Mouse (Mus musculus) megakaryocyte-erythroid progenitor cell, adult 5-6 weeks (primary cell): ENCODE measurements around the gene Brms1l. TPM values are rescaled to one million over a fixed set of nuclear protein-coding genes. Genes with fewer than 3 reads are reported as not detected.

Experiments used
- ATAC-seq: replicated peaks from 2 replicates; pipeline ENCODE4 v1.8.0; 2016; ENCODE audit warnings: mild to moderate bottlenecking, inconsistent platforms; ENCODE audit not compliant: severe bottlenecking, poor library complexity, low FRiP score, low TSS enrichment
- total RNA-seq, 2 experiments: library from RNA; stranded (forward) in 1 of 2; stranded (reverse) in 1 of 2; fragments of 200-1000, 215-1000 nt in 1 of 2; fragments of >200 nt in 1 of 2; fragmentation: Nextera tagmentation in 1 of 2; gene quantifications; 2 replicates each; pipeline ENCODE4 v1.2.3; 2014 to 2017

Brms1l gene
- total RNA-seq, 2 experiments from 2014 or later = 31.9 to 33.6 TPM

- peak; percentile 93 for ATAC-seq
Observed at GRCm38 (mm10) chr12:55850650-55851049, 14.5 kb downstream of the Brms1l start.

GRCm38 (mm10) chr12:55859409-55860349 is 23.6 kb downstream of the Brms1l start:
- peak; percentile 47; the same call in 1 of the 2 replicates for ATAC-seq

- ATAC-seq = no peak
Observed at GRCm38 (mm10) chr12:55860631-55861030, 24.5 kb downstream of the Brms1l start.

GRCm38 (mm10) chr12:55867738-55868137 is 31.6 kb downstream of the Brms1l start:
- ATAC-seq = 0 out of 2 replicates have a peak, but pooled peaks have one; percentile 57

GRCm38 (mm10) chr12:55869622-55870322 is 33.6 kb downstream of the Brms1l start:
- ATAC-seq = no peak

GRCm38 (mm10) chr12:55885449-55885848 is 49.3 kb downstream of the Brms1l start:
- no peak for ATAC-seq

GRCm38 (mm10) chr12:55888570-55888969 is 52.4 kb downstream of the Brms1l start:
- no peak for ATAC-seq

- no peak for ATAC-seq
Observed at GRCm38 (mm10) chr12:55904801-55905200, 68.7 kb downstream of the Brms1l start.

GRCm38 (mm10) chr12:55912138-55912537 is 76.0 kb downstream of the Brms1l start:
- ATAC-seq = no peak

- ATAC-seq = no peak
Observed at GRCm38 (mm10) chr12:55913201-55913600, 77.1 kb downstream of the Brms1l start.

- ATAC-seq = no peak
Observed at GRCm38 (mm10) chr12:55916250-55916649, 80.1 kb downstream of the Brms1l start.

- ATAC-seq = no peak
Observed at GRCm38 (mm10) chr12:55917020-55917419, 80.9 kb downstream of the Brms1l start.

Other genes with a start within 250 kb of the Brms1l start
- gene Insm2, start 236.9 kb upstream of the Brms1l start, total RNA-seq (2014; fragmentation: Nextera tagmentation) = not detected in 2 replicates
- gene Insm2, start 236.9 kb upstream of the Brms1l start, total RNA-seq (2017) = 0.28 TPM in 1 of 2 replicates, not detected in the other
- 40.6 and 49.4 TPM in 2 replicates for gene Ralgapa1, start 15.2 kb upstream of the Brms1l start, total RNA-seq (2014; fragmentation: Nextera tagmentation)
- 34.5 and 38.1 TPM in 2 replicates for gene Ralgapa1, start 15.2 kb upstream of the Brms1l start, total RNA-seq (2017)